Mouse (Mus musculus) erythroblast, embryonic 14.5 days (primary cell): ENCODE measurements around the gene Patl1.

Experiments used
- GATA1 ChIP-seq: IDR thresholded peaks from 2 replicates; pipeline ENCODE4 v1.6.1; 2012; ENCODE audit warnings: low read length, inconsistent platforms, mixed read lengths
- TAL1 ChIP-seq: IDR thresholded peaks from 3 replicates; pipeline ENCODE4 v1.6.1; 2012; ENCODE audit warnings: low read length, inconsistent platforms, mixed read lengths

GRCm38 (mm10) chr19:11949878-11950277, 37.7 kb downstream of the Patl1 start:
- TF ChIP-seq TAL1 (no peak), GATA1 (no peak)
